Mouse (Mus musculus) brown adipose tissue, adult 24 weeks (tissue): ENCODE results near the gene Msmb. TPM values are rescaled to one million over a fixed set of nuclear protein-coding genes. Genes with fewer than 3 reads are reported as not detected.
"Not testable (repeated sequence)": the region's sequence is repeated elsewhere in the genome, so short reads cannot be mapped to it uniquely, and the experiment has no call there.

Experiments
- H3K27ac ChIP-seq: fragments of 200-500 bp; replicated peaks from 2 replicates; pipeline ENCODE4 v1.5.1; 2012; ENCODE audit warnings: low read depth, mild to moderate bottlenecking, low read length
- H3K4me1 ChIP-seq: fragments of 200-500 bp; 2 replicates; pipeline ENCODE4 v1.6.1; 2012; ENCODE audit warnings: low read length, mixed read lengths; ENCODE audit not compliant: control insufficient read depth, insufficient read depth, insufficient read length
- H3K4me3 ChIP-seq: fragments of 200-500 bp; 2 replicates; pipeline ENCODE4 v1.5.1; 2012; ENCODE audit warnings: low read depth, mild to moderate bottlenecking, low read length, moderate library complexity; ENCODE audit not compliant: insufficient read depth
- polyA plus RNA-seq: library from polyadenylated mRNA; stranded (reverse); fragments of >200 nt; gene quantifications from 2 replicates; pipeline ENCODE4 v1.2.4, GENCODE M21; 2012; ENCODE audit not compliant: missing spikeins, insufficient read depth, insufficient read length

Gene Msmb
- polyA plus RNA-seq: not detected in 2 replicates

DNA sequence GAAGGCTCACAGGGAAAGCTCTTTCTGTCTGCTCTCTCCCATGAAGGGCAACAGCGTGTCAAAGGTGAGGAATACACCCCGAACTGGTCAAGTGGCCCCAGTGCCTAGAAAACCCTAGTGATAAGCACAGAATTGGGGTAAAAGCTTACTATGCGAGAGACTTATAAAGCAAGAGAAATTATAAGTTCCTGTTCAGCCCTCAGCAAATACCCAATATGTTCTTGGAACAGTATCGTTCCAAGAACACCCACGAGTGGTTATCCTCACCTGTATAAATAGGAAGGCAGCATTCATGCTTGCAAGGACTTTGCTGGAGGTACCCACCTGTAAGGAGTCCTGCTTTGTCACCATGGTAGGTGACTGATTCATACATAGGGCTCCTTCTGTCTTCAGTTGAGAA lies at the start of gene Msmb:
TSS of gene Msmb (plus strand) at position 301 of the 400 bp plus-strand sequence.
- no peak within 1 kb of the TSS for H3K4me3 ChIP-seq
- no peaks in the 10 kb centered on the region for H3K4me1 ChIP-seq
- no peak within 1 kb of the TSS for H3K27ac ChIP-seq

DNA sequence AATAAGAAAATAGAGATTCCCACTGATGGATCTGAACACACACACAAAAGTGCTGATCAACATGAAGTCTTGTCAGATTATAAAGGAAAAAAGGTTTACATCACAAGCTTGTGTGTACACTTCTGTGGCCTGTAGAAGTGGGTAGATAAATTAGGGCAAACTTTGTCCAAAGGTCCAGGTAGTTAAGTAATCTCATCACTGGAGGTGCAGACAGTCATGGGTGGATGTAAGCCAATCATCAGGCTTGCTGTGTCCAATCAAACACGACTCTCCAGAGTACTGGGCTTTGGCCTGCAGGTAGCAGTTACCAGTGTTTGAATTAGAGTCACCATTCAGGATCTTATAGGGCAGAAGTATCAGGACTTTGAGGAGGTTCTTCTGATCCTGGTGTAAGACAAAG lies 48.8 kb upstream of the Msmb start:
- H3K4me3 ChIP-seq: no peak overlapping the region
- H3K27ac ChIP-seq: no peak overlapping the region
- H3K4me1 ChIP-seq: peaks cover under 1% of the 10 kb centered on the region; the same call in 1 of the 2 replicates

DNA sequence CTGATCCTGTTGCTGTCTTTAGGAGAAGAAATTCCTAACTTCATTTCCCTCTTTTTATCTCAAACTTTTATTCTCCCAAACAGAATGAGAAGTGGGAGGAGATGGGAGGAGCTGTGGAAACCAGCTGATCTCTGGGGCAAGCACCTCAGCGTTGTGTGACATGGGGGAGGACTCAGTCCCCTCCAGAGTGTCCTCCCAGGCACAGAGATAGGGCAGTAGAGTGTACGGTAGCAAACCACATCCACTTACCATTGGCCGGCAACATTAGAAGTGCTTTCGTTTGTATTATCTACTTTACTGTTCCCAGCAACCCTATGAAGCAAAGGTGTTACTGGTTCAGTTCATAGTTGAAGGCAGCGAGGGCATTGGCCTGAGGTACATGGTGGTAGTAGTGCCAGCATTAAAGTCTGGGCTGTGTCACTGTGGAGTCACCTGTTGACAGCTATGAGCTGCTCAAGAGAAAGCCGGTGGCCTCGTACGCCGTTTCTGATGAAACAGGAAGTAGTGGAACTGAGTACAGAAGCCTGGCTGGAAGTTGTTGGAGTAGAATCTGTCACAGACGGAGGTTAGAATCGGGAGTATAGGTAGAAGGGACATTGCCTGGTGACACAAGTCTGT lies 48.2 kb upstream of the Msmb start:
- H3K27ac ChIP-seq: no peak overlapping the region
- no peak overlapping the region for H3K4me3 ChIP-seq
- H3K4me1 ChIP-seq: no peaks in the 10 kb centered on the region

DNA sequence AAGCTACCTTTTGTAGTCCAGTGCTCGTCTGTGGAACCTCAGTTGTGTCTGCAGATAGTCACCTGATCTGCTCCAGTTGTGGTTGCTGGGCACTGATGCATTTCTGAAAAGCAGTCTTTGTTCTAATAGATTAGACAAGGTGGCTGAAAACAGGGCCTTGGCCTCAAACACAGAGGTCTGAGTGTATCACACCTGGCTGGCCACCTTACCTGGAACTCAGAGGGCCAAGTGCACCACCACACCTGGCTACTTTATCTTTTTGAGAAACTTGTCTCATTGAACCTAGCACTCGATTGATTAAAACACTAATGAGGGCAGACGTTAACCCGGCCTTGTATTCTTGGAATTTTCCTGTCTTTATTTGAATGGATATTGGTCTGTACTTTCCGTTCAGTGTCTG lies 46.2 kb upstream of the Msmb start:
- no peak overlapping the region for H3K27ac ChIP-seq
- no peak overlapping the region for H3K4me3 ChIP-seq
- no peaks in the 10 kb centered on the region for H3K4me1 ChIP-seq

DNA sequence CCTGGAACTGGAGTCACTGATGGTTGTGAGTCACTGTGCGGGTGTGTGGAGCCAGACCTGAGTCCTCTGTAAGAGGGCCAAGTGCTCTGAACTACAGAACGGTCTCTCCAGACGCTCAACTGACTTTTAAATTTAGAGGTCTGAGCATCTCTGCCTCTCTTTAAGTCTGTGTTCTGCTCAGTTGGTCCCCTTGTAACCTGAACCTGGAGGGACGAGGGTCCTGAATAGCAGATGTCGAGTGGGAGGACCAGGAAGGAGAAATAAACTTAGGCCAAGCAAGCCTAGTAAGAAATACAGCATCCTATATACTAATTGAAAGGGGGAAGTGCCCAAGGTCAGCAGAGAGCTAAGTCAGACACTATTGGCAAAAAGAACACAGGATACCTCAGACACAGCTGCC lies 45.1 kb upstream of the Msmb start:
- Histone ChIP-seq H3K27ac (no peak overlapping the region), H3K4me3 (no peak overlapping the region), H3K4me1 (no peaks in the 10 kb centered on the region)

DNA sequence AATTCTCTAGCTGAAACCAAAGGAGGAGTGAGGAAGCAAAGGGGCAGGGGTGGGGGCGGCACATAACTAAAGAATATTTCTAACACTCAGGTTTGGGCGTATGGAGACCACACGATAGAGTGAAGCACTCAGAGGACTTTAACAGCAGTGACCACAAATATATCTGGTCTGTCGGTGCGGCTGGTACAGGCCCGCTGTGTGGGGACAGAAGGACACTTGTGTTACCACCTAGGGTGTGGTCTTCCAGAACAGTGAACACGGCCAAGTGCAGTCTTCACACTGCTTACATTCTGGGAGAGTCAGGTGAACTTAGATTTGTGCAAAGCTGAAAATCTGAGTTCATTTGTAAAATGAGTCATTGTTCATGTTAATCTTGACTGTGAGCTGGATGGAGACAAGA lies 44.1 kb upstream of the Msmb start:
- H3K27ac ChIP-seq: no peak overlapping the region
- no peak overlapping the region for H3K4me3 ChIP-seq
- H3K4me1 ChIP-seq: no peaks in the 10 kb centered on the region

DNA sequence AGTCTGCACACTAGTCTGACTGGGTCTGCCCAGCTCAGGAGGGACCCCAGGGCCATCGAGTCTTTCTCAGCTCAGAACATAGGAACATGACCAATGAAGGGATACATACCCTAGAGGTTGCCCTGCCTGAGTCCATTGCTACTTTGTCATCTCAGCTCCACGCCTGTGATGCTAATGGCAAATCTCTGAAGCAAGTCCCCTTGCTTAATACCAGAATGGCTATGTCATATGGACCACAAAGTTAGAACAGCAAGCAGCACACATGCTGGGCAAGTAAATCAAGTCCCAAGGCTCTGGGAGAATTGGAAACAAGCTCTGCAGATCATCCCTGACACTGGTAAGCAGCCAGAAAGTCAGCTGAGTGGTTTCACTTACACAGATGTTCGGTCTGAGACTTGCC lies 42.9 kb upstream of the Msmb start:
- H3K4me3 ChIP-seq: no peak overlapping the region
- no peak overlapping the region for H3K27ac ChIP-seq
- H3K4me1 ChIP-seq: no peaks in the 10 kb centered on the region

DNA sequence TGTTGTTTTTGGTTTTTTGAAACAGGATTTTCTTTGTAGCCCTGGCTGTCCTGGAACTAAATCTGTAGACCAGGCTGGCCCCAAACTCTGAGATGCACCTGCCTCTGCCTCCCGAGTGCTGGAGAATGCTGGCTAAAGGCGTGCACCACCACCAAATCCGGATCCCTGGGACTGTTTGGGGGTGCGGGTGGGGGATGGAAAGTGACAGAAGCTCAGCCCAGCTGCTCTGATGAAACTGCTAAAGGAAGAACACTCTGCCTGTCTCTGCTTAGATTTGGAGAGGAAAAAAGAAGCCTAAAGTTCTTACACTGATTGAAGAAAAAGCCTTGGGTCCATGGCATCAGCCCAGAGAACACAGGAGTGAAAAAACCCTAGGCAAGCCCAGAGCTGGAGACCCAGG lies 38.3 kb upstream of the Msmb start:
- H3K27ac ChIP-seq: no peak overlapping the region
- H3K4me1 ChIP-seq: no peaks in the 10 kb centered on the region
- no peak overlapping the region for H3K4me3 ChIP-seq

DNA sequence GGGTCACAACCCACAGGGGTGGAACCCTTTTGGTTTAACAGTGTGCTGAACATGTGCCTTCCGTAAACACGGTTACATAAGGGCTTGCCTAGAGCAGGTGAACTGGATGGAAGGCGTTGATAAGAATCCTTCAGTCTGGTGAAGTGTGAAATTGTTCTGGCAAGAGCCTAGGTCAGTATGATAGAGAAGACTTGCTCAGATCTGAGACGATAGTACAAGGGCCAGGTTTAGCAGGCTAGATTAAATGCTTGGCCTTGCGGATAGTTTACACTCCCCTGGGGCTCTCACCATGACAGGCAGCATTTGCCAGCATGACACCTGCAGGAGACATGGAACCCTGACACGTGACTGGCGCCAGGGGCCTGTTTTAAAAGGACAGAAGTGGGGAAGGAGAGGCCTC lies 36.2 kb upstream of the Msmb start:
- H3K4me3 ChIP-seq: no peak overlapping the region
- H3K4me1 ChIP-seq: no peaks in the 10 kb centered on the region
- no peak overlapping the region for H3K27ac ChIP-seq

DNA sequence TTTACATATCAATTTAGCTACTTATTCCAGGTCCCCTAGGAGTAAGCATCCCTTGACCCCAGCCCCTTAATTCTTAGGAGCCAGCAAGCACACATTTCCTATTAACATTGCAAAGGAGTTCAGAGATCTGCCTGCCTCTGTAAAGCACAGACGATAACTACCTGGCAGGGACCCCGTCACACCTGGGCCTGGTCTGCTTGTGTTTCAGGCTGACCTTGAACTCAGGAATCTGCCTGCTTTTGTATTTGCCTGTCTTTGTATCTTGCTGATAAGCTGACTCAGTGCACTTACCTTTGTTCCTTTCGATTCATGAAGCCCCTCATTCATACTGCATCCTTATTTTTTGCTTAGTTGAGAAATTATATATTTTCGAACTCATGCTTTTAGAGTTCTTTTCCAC lies 34.9 kb upstream of the Msmb start:
- H3K4me1 ChIP-seq: no peaks in the 10 kb centered on the region
- no peak overlapping the region for H3K4me3 ChIP-seq
- H3K27ac ChIP-seq: no peak overlapping the region

DNA sequence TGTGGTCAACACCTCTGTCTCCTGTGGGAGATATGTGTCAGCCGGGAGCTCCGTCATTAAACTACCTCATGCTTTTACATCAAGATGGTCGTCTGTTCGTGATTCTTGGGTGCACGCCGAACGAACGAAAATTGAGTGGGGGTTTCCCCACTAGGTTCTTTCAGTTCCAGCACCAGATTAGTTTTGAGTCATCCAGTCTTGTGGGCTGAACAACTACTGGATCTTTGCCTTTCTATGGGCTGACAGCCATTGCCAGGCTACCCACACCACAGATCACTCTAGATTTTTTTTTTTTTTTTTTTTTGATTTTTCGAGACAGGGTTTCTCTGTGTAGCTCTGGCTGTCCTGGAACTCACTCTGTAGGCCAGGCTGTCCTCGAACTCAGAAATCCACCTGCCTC lies 29.7 kb upstream of the Msmb start:
- not testable (repeated sequence) for H3K27ac ChIP-seq, H3K4me1 ChIP-seq, H3K4me3 ChIP-seq

DNA sequence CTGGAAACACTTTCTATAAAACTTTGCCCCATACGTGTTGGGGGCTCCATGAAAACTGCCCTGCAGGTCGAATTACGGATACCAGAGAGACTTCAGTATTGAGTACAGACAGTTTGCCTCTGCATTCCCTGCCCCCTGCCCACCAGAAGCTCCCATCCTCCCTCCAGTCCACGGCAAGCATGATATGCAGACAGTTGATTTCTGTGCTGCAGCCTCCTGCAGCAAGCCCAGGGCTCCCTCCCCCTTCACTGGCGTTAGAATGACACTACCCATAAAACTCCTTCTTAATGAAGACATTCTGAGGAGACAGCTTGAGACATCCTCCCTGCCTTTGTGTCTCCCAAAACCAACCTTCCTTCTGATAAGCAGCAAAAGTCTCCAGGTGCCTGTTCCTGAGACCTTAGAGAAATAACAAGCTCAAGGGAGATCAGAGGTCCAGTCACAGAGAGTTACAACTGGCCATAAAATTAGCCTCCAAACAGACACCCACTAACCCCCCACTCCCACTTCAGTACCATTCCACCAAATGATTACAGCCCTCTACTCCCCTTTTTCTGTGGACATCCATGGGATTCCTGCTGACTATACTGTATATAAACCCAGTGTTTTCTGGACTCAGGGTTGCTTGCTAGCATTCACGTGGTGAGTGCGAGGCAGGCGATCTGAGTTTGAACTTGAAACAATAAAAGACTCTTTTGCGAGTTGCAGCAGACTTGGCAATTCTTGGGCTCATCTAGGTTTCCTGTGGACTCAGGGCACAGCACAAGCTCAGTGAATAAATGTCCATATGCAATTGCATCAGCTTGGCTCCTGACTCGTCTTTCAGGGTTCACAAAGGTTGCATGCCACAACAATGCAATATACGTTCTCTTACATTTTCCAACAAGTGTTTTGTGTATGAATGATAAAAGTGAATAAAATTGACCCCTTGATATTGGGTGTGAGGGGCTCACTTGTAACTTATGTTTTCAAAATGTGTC lies 20.6 kb upstream of the Msmb start:
- no peak overlapping the region for H3K4me3 ChIP-seq
- H3K27ac ChIP-seq: no peak overlapping the region
- no peaks in the 10 kb centered on the region for H3K4me1 ChIP-seq

DNA sequence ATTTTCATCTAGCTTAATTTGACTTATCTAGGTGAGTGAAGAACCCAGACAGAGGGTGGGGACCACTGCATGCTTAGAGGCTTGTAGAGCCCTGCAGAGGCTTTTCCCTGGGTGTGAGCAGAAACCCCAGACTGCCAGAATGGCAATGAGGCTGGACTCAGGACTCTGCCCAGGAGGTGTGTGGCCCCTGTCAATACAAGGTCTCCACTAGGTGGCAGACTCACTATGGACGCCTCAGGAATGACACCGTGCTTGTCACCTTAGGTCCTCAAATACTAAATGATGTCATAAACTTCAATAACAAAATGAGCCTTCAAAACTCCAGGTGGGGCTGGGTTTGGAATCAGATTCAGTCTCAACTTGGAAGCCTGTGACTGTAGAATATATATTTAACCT lies 19.9 kb upstream of the Msmb start:
- H3K4me1 ChIP-seq: no peaks in the 10 kb centered on the region

DNA sequence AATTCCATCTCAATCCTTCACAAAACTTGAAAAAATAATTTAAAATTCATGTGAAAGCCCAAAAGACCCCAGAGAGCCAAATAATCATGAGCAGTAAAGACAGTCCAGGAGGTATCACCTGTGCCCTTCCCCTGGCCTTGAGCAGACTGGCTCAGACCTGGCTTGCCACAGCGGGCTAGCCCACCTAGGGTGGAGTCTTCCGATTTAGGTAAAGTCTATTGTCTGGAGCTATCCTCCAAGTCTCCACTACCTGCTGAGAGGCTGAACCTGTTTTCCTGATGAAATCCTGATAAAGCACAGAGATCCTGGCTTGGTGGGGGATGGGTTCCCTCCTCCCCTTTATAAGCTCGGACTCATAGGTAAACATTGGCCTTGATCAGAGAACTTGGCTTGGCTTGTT lies 17.6 kb upstream of the Msmb start:
- H3K4me1 ChIP-seq: no peaks in the 10 kb centered on the region
- H3K4me3 ChIP-seq: no peak overlapping the region
- H3K27ac ChIP-seq: no peak overlapping the region

More for the DNA sequence above, 19.9 kb upstream of the Msmb start:
- Histone ChIP-seq H3K4me3 (no peak overlapping the region), H3K27ac (no peak overlapping the region)

DNA sequence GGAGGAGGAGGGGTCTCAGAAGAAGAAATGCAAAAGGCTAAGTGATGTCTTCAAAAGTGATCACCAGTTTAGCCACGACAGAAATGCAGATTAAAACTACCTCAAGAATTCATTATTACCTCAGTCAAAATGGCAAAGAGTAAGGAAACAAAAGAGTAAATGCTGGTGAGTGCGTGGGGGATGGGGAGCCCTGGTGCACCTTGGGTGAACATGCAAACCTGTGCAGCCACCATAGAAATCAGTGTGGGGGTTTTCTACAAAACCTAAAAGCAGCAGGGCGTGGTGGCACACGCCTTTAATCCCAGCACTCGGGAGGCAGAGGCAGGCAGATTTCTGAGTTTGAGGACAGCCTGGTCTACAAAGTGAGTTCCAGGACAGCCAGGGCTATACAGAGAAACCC lies 16.6 kb upstream of the Msmb start:
- not testable (repeated sequence) for H3K27ac ChIP-seq, H3K4me3 ChIP-seq, H3K4me1 ChIP-seq

DNA sequence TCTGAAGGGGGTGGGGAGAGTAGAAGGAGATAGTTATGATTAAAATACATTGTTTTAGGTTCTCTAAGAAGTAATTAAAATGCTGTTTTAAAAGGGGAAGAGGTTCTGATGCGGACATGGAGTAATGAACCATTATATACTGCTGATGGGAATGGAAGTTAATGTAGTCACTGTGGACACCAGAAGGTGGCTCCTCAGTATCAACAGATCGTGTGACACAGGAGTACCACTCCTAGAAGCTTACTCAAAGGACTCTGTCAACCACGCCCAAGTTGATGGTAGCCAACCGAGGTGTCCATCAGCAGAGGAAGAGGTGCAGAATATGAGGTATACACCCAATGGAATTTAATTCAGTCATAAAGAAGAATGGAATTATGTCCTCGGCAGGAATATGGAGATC lies 13.4 kb upstream of the Msmb start:
- Histone ChIP-seq H3K27ac (no peak overlapping the region), H3K4me1 (no peaks in the 10 kb centered on the region), H3K4me3 (no peak overlapping the region)
